Mouse (Mus musculus): Measurements from ENCODE around the gene Gsdme.

Gsdme gene

DNA sequence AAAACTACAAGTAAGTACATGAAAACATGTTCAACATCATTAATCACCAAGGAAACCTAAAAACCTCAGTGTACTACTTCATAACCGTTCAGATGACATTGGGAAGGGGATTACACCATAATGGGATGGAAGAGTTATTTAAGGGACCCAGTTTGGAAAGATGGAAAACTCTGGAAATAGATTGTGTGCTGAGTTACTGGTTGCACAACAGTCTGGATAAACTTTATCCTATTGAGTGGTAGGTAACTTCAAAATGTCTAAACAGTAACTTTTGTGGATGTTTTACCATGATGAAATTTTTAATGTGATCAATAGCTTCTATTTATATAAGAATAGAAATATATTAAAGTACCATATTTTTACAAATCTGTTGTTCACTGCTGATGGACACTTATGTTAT, 71.5 kb downstream of the Gsdme start:
- in situ Hi-C loops (cut with MboI, MseI), result no loop called here

DNA sequence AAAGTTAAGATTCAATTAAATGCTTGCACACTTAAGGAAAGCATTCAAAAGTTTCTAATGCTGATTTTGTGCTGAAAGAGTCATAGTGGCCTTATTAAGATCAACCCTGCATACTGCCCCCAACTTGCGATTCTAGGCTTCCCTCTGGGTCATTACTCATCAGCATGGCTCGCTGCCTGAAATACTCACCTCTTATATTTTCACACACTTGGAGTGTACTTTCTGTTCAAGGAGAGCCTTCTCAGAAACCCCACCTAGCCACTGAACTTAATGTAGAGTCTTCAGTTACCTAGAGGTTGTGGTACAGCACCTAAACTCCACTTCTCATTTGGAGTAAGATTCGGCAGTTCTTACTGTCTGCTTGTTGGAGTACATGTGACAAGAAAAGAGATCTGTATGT, 72.1 kb downstream of the Gsdme start:
- in situ Hi-C loops (cut with MboI, MseI), result no loop called here

DNA sequence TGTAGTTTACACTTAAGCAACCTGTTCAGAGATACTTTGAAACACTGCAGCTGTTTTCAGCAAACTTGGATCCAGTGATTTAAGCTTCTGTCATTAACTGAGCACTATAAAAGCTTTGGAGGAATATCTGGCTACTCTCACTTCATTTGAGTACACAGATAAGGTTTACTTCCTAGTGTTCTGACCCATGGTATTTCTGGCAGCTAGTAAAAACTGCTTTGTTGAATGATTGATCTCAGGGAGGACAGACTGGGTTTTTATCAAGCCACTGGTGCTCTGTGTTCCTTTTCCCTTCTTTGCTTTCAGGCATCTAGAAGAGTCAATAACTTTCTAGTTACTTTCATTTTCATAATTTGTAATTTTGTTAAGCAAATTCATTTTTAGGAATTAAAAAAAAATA, 74.3 kb downstream of the Gsdme start:
- in situ Hi-C loops (cut with MboI, MseI), result no loop called here

DNA sequence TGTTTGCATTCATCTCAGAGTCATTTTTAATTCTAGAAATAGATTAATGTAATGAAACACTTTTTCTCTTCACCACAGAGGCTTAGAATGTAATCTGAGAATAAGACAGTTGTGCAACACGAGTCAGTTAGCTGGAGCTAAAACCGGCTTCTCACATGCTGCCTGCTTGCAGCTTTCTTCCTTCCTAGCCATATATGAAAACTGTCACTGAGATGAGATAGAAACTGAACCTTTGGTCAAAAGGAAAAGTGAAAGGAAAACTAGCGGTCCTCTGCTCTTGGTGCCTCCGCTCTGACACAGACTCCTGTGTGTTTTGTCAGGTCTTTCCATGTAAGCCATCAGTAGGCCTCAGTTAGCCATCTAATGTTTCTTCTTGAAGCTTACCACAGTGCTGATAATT, 75.7 kb downstream of the Gsdme start:
- in situ Hi-C loops (cut with MboI, MseI), result no loop called here

DNA sequence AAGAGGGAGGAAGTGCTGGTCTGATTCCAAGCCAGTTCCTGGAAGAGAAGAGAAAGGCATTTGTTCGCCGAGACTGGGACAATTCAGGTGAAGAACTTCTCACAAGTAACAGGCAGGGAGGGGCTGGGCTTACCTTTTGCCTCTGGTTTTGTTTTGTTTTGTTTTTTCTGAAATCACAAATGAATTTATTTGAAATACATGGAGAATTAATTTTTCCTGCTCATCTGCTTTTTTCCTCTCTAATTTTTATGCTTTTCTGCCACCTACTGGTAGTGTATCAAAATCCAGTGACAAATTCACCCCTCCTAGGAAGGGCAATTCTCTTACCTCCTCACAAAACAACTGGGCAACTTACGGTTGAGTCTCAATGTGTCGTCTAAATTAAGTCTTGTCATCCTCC, 83.5 kb downstream of the Gsdme start:
- in situ Hi-C loops (cut with MboI, MseI), result no loop called here

DNA sequence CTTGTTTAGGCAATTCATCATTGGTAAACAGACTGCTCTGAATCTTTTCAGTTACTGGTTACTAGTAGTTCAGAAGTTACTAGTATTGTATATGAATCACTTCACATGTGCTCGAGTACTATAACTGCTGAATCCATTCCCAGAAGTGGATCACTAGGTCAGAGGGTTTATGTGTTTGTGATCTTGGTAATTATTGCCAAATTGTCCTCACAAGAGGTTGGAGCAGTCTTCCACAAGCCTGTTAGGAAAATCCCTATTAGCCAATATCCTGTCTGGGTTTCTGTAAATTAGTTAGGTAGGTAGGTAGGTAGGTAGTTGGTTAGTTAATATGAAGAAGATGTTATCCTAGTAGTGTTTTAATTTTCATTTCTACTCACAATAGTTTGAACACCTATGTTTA, 87.9 kb downstream of the Gsdme start:
- in situ Hi-C loops (cut with MboI, MseI), result no loop called here

DNA sequence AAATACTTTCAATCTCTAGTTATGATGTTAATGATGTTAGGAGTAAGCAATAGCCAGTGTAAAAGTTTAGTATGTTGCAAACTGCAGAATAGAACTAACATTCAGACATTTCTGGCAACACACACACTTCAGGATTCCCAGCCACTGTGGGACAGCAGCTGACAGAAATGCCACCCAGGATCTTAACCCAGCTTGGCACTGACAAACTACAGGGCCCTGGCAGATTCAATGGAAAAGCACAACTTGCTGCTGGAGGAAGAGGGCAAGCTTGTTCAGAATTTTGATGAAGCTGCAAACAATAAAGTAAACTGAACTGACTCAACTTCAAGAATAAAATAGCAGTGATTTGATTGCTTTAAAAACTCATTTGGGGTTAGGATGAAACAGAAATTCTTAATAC, 93.9 kb downstream of the Gsdme start:
- in situ Hi-C loops (cut with MboI, MseI), result no loop called here

DNA sequence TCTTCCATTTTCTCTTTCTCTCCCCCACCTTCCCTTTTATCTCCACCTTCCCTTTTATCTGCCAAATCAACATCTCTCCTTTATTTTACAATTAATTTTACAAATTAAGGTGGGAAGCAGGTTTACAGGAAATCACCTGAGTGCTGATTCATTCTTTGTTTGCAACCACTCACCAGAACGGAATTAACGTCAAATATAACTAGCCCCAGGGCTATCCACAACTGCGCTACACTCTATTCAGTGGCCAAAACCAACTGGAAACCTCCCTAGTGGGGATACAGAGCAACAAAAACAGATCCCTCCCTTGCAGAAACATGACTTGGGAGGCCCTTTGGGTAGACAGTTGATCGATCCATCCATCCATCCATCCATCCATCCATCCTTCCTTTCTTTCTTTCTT, 94.8 kb downstream of the Gsdme start:
- in situ Hi-C loops (cut with MboI, MseI), result no loop called here

DNA sequence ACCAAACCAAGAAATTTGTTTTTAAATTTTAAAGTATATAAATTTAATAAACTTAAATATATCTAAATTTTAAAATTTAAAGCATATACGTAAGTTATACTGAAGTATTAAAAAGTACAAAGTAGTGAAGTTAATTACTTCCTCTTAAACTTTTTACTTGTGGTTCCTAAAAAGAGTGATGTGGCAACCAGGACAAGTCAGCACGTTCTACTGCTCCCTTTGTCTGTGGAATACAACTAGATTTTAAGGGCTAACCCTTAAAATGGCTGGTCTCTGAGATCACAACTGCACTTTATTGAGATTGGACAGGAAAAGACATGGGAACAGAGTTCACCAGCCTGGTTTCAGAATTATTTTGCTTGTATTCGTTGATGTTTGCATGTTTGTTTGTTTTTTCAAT, 100.6 kb downstream of the Gsdme start:
- in situ Hi-C loops (cut with MboI, MseI), result no loop called here

DNA sequence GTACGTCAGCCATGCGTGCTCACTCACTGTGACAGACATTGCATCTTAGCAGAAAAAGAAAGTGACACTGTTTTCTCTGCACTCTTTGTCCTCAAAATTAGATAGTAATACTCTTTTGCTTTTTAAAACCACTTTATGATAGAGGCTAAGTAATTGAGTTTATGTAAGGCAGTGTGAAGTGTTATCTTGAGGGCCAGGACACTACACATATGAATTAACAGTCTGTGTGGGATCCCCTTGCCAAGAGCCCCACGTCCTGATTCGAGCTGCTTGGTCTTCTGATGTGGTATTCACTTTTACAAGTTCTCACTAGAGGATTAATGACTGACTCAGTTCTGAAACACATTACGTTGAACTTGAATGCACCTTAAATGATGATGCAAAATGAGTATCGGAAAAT, 103.8 kb downstream of the Gsdme start:
- in situ Hi-C loops (cut with MboI, MseI), result no loop called here

DNA sequence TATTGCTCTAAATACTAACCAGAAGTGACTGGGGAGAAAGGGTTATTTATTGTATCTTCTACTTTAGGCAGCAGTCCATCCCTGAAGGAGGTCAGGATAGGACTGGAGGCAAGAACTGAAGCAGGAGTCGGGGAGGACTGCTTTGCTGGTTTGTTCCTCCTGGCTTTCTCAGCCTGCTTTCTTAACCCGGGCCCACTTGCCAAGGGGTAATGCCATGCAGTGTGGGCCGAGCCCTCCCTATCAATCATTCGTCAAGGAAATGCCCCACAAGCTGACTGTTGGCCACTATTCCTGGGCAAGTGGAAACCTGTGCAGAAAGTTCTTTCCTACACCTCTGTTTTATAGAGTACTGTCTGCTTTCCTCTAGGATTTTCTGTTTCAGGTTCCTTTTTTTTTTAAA, 114.3 kb downstream of the Gsdme start:
- in situ Hi-C loops (cut with MboI, MseI), result no loop called here

DNA sequence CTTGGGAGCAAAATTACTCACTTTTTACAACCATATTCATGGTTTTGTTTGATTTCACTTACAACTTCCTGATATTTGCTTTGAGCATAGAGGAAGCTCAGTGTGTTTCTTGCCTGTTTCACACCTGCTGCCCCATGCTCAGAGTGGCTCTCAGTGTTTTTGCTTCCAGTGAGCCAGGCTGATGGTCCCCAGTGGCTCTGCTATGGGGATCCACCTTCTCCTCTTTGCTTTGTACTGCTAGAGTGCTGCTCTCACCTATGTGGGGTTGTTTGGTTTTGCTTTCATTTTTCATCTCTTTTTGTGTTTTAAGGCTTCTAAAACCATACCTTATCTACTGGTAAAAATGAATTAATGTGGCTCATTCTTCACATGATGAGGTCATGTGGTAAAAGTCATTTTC, 117.5 kb downstream of the Gsdme start:
- in situ Hi-C loops (cut with MboI, MseI), result no loop called here

DNA sequence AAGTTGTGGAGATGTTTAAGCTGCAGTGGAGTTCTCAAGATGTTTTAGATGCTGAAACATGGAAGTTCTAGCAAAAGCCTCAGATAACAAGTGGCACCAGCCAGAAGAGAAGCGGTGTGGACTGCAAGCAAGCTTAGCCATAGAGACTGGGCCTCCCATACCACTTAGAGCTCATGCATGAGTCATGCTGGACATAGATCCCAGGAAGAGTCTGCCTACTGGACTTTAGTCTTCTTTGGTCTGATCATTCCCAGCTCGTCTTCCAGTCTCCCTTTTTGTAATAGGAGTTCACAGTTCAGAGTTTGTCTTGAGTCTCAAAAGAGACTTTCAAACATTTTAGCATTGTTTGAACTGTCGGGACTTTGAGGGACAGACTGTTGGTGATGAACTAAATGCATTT, 124.1 kb downstream of the Gsdme start:
- in situ Hi-C loops (cut with MboI, MseI), result no loop called here

Measured in T-helper 17 cell (primary cell).